Mouse (Mus musculus): ENCODE measurements at regions not wholly inside any gene's neighbourhood (a gene's known extent, or its start where the extent isn't known, plus 50 kb on each side); places are given as distances from the start of the nearest gene placed in this dataset.
A peak's percentile ranks its signal among the peaks of the same experiment; 100 is the strongest.

DNA sequence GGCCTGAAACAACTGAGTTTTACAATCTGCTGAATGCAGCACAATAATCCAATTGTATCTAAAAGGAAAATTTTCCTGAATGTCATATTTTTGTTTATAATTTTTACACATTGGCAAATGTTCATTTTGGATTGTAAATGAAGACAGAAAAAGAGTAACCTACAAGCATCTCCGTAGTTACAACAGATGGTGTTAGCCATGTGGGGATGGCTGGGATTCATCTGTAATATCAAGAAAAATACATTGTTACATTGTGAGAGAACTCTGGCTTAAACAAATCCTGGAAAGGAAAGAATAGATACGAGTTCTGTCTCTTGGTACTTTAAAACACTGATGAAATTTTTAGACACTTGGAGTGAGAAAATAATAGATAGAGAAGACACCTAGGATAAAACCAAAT lies 1106.0 kb downstream of the Grm8 start:
- DNase-seq (ENCODE audit: low read depth, low spot score), result no peak

DNA sequence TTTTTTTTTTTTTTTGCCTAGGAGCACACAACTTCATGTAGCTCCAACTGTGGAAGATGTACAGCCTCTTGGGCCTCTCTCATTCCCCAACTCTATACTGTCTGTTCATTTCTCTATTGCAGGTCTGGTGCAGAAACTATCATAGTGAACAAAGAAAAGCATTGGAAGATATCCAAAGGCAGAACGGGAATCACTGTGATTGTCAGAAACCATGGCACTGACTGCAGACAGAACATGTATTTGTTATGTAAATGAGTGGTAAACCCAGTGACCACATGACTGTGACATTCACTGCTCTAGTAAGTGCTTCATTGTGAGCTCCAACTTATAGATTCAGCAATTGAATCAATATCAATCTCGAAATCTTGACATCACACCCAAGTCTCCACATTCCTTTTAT lies 1106.6 kb downstream of the Grm8 start:
- DNase-seq (ENCODE audit: low read depth, low spot score), result no peak

DNA sequence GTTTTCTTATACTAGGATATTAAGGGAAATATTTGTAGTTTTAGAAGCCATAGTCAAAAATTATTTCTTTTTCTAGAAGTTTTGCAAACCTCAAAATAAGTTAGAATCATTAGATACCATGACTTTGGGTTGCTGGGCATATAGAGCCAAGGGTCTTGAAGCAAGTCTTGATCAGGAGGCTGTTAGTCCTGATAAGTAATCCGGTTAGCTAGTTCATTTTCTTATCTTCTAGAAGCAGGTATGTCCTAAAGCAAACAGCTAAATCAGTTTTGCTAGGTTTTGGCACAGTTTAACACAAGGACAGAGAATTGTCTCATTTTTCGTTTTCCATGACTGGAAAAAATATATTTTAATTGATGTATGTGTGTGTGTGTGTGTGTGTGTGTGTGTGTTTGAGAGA lies 1113.3 kb downstream of the Grm8 start:
- DNase-seq (ENCODE audit: low read depth, low spot score), result no peak

DNA sequence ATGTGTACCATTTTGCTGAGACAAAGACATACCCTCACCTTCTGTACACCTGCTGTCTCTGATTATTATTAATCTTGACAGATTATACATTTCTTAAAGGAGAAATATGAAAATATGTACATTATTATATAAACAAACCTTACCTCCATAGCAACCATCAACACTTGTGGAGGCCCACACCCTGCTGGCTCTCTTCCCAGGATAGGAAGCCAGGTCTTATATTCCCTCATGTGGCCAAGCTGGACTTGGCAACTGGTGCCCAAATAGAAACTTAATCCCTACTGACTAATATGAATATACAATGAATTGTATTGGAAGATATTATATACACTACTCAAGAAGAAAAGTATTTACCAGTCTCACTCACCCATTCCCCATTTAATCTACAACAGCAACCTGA lies 1120.5 kb downstream of the Grm8 start:
- no peak for DNase-seq (ENCODE audit: low read depth, low spot score)

DNA sequence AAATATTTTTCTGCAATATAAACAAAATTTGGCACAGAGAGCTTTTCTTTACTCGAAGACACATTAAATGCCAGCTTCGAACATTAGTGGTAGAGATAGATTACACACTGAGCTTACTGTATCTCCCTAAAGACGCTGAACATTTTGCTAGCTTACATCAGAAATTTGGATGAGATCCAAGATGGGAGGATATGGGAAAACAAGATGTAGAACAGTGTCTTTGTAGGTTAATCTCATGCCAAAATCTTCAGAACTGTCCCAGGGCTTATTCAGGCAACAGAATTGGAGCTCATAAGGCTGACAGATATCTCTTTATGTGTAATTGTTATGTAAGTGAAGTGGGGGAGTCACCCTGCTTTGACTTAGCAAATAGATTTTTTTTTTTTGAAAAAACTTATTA lies 1158.4 kb downstream of the Grm8 start:
- no peak for DNase-seq (ENCODE audit: low read depth, low spot score)

DNA sequence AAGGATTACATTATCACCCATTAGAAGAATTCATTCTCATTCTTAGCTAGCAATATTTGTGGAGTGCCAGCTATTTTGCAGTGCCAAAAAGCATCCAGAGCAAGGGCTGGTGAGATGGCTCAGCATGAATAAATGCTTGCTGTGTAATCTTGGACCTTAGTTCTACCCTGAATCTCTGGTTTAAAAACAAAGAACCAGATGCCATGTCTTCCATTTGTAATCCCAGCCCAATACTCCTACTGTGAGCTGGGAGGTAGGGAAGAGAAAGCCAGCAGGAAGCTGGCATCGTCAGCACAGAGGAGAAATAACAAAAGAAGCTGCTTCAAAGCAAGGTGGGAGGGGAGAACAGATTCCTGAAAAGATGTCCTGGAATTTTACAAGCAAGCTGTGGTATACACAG lies 1140.1 kb upstream of the Pot1a start:
- DNase-seq (ENCODE audit: low read depth, low spot score), result peak; percentile 36
